Mouse (Mus musculus) WW6 (cell line): ENCODE results near the gene Cnrip1.

ENCODE experiments used
- DNase-seq: peaks from one replicate; pipeline ENCODE4 v3.0.0-alpha.2; 2013; ENCODE audit warnings: low read depth, low spot score

The Cnrip1 gene

GRCm38 (mm10) chr11:17107359-17107758 lies 56.0 kb downstream of the Cnrip1 start:
- DNase-seq: no peak

GRCm38 (mm10) chr11:17112419-17113090 lies 61.2 kb downstream of the Cnrip1 start:
- no peak for DNase-seq

DNA sequence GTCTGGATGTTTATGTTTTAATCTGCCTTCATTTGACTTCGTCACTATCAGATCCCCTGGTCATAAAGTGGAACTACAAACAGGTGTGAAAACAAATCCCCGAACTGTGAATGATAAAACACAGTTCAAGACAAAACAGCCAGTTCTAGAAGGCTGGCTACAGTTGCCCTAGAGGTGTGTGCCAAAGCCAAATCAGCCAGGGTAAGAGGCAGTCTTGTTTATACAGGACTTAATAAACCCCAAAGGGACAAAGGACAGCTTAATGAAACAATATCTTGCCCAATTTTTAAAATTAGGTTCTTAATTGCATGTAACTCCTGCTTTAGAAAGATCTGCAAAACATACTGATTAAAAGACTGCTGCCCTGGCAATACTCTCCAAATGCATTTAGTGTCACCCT lies 75.0 kb downstream of the Cnrip1 start:
- no peak for DNase-seq
